Comparison of ENCODE assay signal across 10 mouse cellular contexts in genomic region chr17:3442526-3443401, GRCm38 (mm10).
DNase-seq lines count a peak whose midpoint lies in the region; ATAC-seq and TF ChIP-seq lines count a peak whose summit lies in the region.
"Had no signal": no experiment of that assay in that cellular context is flagged by ENCODE, and none has a peak within 500 bp of the region (broad histone marks: within the 10 kb centered on the region; RNA-seq: fewer than 3 reads in every experiment).

No protein-coding gene starts in this region.

- ATAC-seq in embryonic facial prominence, embryonic 14.5 days (ENCODE audit: low read depth), result peak; percentile 64; the same call in 1 of the 2 replicates
- peak; percentile 61; the same call in 1 of the 2 replicates for ATAC-seq in limb, embryonic 13.5 days (ENCODE audit: low FRiP score, low read depth)

- DNase-seq in layer of hippocampus, adult 8-10 months (ENCODE audit: low spot score in 2 of 2), result peak; percentile 22 to 38
- DNase-seq in layer of hippocampus, adult 11-12 months (ENCODE audit: low spot score), result no peak
- DNase-seq in embryonic facial prominence, embryonic 14.5 days (ENCODE audit: low spot score), result peak; percentile 76
- DNase-seq in adrenal gland, postnatal 36 days, result no peak
- no peak for DNase-seq in heart, adult 8-10 months (ENCODE audit: low spot score)
- DNase-seq in kidney, adult 8-10 months, result no peak
- DNase-seq: cerebellum, postnatal 36 days had no signal

- peaks cover 13% of the 10 kb centered on the region for H3K79me2 ChIP-seq in C2C12 (ENCODE audit: control insufficient read depth, insufficient read depth)

- peaks cover 48% of the 10 kb centered on the region for H3K36me3 ChIP-seq in C2C12 (ENCODE audit: control insufficient read depth, insufficient read depth)
- H3K36me3 ChIP-seq in embryonic facial prominence, embryonic 14.5 days (ENCODE audit: control insufficient read depth, insufficient read depth, low read length), result peaks cover 22% of the 10 kb centered on the region
- peaks cover 23% of the 10 kb centered on the region for H3K36me3 ChIP-seq in limb, embryonic 13.5 days
- H3K36me3 ChIP-seq: heart, embryonic 12.5 days had no signal

- H3K9ac ChIP-seq in embryonic facial prominence, embryonic 14.5 days (ENCODE audit: low read depth, low read length), result no peak overlapping the region
- no peak overlapping the region for H3K9ac ChIP-seq in limb, embryonic 13.5 days
- H3K9ac ChIP-seq: heart, embryonic 12.5 days had no signal

- 62% methylated on average over 10 of the region's 10 CpGs for WGBS in embryonic facial prominence, embryonic 14.5 days
- WGBS in limb, embryonic 13.5 days, result 48% methylated on average over 10 of the region's 10 CpGs

- H3K27ac ChIP-seq in embryonic facial prominence, embryonic 14.5 days (replicated peaks; ENCODE audit: low read depth, low read length), result 0 out of 2 replicates have a peak overlapping the region, but pooled peaks have one; percentile 6
- H3K27ac ChIP-seq in limb, embryonic 13.5 days, result peak overlapping the region; percentile 48

- H3K4me3 ChIP-seq in C2C12 (ENCODE audit: insufficient read depth, poor library complexity, severe bottlenecking), result no peak overlapping the region
- no peak overlapping the region for H3K4me3 ChIP-seq in embryonic facial prominence, embryonic 14.5 days (ENCODE audit: low read depth, low read length)
- H3K4me3 ChIP-seq in limb, embryonic 13.5 days, result no peak overlapping the region
- H3K4me3 ChIP-seq: heart, embryonic 12.5 days had no signal

- no peaks in the 10 kb centered on the region for H3K9me3 ChIP-seq in embryonic facial prominence, embryonic 14.5 days (ENCODE audit: control insufficient read depth, low read length)
- no peaks in the 10 kb centered on the region for H3K9me3 ChIP-seq in limb, embryonic 13.5 days
- H3K9me3 ChIP-seq: heart, embryonic 12.5 days had no signal

- TF ChIP-seq CTCF in C2C12 (IDR thresholded peaks at IDR 0.05; ENCODE audit: control insufficient read depth, insufficient read depth, insufficient read length), result no peak

- no peaks in the 10 kb centered on the region for H3K27me3 ChIP-seq in C2C12 (ENCODE audit: control insufficient read depth, insufficient read depth, insufficient read length)
- no peaks in the 10 kb centered on the region for H3K27me3 ChIP-seq in embryonic facial prominence, embryonic 14.5 days (replicated peaks; ENCODE audit: control insufficient read depth, insufficient read depth, low read length)
- H3K27me3 ChIP-seq in limb, embryonic 13.5 days, result no peaks in the 10 kb centered on the region
- H3K27me3 ChIP-seq: heart, embryonic 12.5 days had no signal

- no peak overlapping the region for H3K4me2 ChIP-seq in embryonic facial prominence, embryonic 14.5 days (ENCODE audit: low read depth, low read length)
- no peak overlapping the region for H3K4me2 ChIP-seq in limb, embryonic 13.5 days (replicated peaks)
- H3K4me2 ChIP-seq: heart, embryonic 12.5 days had no signal

- H3ac ChIP-seq in C2C12 (ENCODE audit: control insufficient read depth, insufficient read length, low read depth), result no peak overlapping the region

- H3K4me1 ChIP-seq in embryonic facial prominence, embryonic 14.5 days (ENCODE audit: control insufficient read depth, insufficient read depth, low read length), result peaks cover 5% of the 10 kb centered on the region; the same call in 1 of the 2 replicates
- peaks cover 26% of the 10 kb centered on the region for H3K4me1 ChIP-seq in limb, embryonic 13.5 days

- H3K79me3 ChIP-seq in C2C12 (ENCODE audit: low read depth), result peaks cover 6% of the 10 kb centered on the region

TF ChIP-seq in C2C12, 6 proteins besides CTCF, POLR2A, EP300 and RAD21:
- TF ChIP-seq USF1 (IDR thresholded peaks at IDR 0.05; ENCODE audit: low read depth) (no peak), MYOD1 (IDR thresholded peaks at IDR 0.05; ENCODE audit: control insufficient read depth, insufficient read length, low read depth) (peak; percentile 81), CEBPB (IDR thresholded peaks at IDR 0.05; ENCODE audit: low read depth) (peak; percentile 39), MAX (IDR thresholded peaks at IDR 0.05) (peak; percentile 26), FOSL1 (IDR thresholded peaks at IDR 0.05; ENCODE audit: insufficient read depth, low read length, poor library complexity, severe bottlenecking) (peak; percentile 27), MYOG (IDR thresholded peaks at IDR 0.05; ENCODE audit: control insufficient read depth, extremely low read depth, insufficient read length) (no peak)

Comparison
In these comparisons a context has a peak if more than half of its experiments do, and no peak if none do; other contexts are left out.
1. DNase-seq: peak in layer of hippocampus, adult 8-10 months (2 of 2) and embryonic facial prominence, embryonic 14.5 days (single experiment); none in layer of hippocampus, adult 11-12 months (single experiment), adrenal gland, postnatal 36 days (0 of 2), heart, adult 8-10 months (single experiment) and kidney, adult 8-10 months (0 of 2).